Mouse (Mus musculus) neural tube, embryonic 11.5 days (tissue): ENCODE measurements at regions not wholly inside any gene's neighbourhood (a gene's known extent, or its start where the extent isn't known, plus 50 kb on each side); places are given as distances from the start of the nearest gene placed in this dataset.

ENCODE experiments used
- ATAC-seq: fragments of 200-750 bp; cut with Nextera tagmentation; 2 replicates; pipeline ENCODE4 v1.8.0; 2017; ENCODE audit warnings: moderate number of reproducible peaks, mild to moderate bottlenecking, moderate TSS enrichment, moderate library complexity; ENCODE audit not compliant: insufficient read depth, low FRiP score, low TSS enrichment
- DNase-seq: peaks from one replicate; pipeline ENCODE4 v3.0.0-alpha.2; 2015; ENCODE audit warnings: low spot score
- H3K27ac ChIP-seq: fragments of 300-500 bp; sonication (generic); 2 replicates; pipeline ENCODE4 v1.5.1; 2014; ENCODE audit warnings: low read depth, mild to moderate bottlenecking, low read length
- H3K27me3 ChIP-seq: fragments of 300-500 bp; sonication (generic); 2 replicates; pipeline ENCODE4 v1.6.1; 2014; ENCODE audit warnings: mild to moderate bottlenecking, low read length, mixed read lengths; ENCODE audit not compliant: control insufficient read depth, insufficient read depth
- H3K36me3 ChIP-seq: fragments of 300-500 bp; sonication (generic); 2 replicates; pipeline ENCODE4 v1.6.1; 2014; ENCODE audit warnings: mild to moderate bottlenecking, low read length, moderate library complexity, mixed read lengths; ENCODE audit not compliant: control insufficient read depth, insufficient read depth
- H3K4me1 ChIP-seq: fragments of 300-500 bp; sonication (generic); 2 replicates; pipeline ENCODE4 v1.6.1; 2014; ENCODE audit warnings: low read length, mixed read lengths; ENCODE audit not compliant: control insufficient read depth, insufficient read depth
- H3K4me2 ChIP-seq: fragments of 300-500 bp; sonication (generic); 2 replicates; pipeline ENCODE4 v1.6.1; 2014; ENCODE audit warnings: low read depth, mild to moderate bottlenecking, moderate library complexity
- H3K4me3 ChIP-seq: fragments of 300-500 bp; sonication (generic); 2 replicates; pipeline ENCODE4 v1.5.1; 2014; ENCODE audit warnings: low read depth, low read length
- H3K9ac ChIP-seq: fragments of 300-500 bp; sonication (generic); 2 replicates; pipeline ENCODE4 v1.6.1; 2014; ENCODE audit warnings: mild to moderate bottlenecking, low read length
- H3K9me3 ChIP-seq: fragments of 300-500 bp; sonication (generic); 2 replicates; pipeline ENCODE4 v1.6.1; 2016; ENCODE audit warnings: low read length; ENCODE audit not compliant: control insufficient read depth
- WGBS: fragments of 180-500 bp; shearing (Covaris S2); extraction: QIAGEN DNeasy Blood & Tissue Kit; methylation state at CpG from one replicate; pipeline ENCODE4 v1.1.7; 2014; 5-methylcytosine and 5-hydroxymethylcytosine counted together

GRCm38 (mm10) chr2:10925361-10925760 is 246.5 kb upstream of the Prkcq start:
- DNase-seq, result no peak
- Histone ChIP-seq H3K4me1 (no peaks in the 10 kb centered on the region), H3K27ac (no peak overlapping the region), H3K27me3 (no peaks in the 10 kb centered on the region), H3K4me3 (no peak overlapping the region), H3K36me3 (no peaks in the 10 kb centered on the region), H3K4me2 (no peak overlapping the region), H3K9ac (no peak overlapping the region), H3K9me3 (no peaks in the 10 kb centered on the region)
- ATAC-seq, result no peak
- WGBS, result 69% methylated on average over 7 of the region's 7 CpGs

DNA sequence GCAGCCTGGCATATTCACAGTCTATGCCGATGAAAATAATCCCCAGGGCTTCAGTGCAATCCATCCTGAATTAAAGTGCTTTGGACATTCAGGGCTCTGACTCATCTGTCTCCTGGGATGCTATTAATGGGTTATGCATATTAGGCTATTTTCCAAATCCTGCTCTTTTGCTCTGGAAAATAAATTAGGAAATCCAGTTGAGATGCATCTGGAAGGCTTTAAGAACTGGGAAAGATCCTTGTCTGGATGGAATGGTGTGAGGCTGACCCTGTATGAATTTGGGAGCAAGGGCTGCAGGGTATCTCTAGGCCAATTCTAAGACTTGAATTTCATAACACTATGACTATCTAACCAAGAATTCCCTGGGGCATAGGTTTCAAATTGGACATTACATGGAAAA is 234.5 kb upstream of the Prkcq start:
- H3K27ac ChIP-seq, result no peak overlapping the region
- ATAC-seq (peak; percentile 45; the same call in 1 of the 2 replicates), DNase-seq (no peak)
- WGBS, result 69% methylated on average over 1 of the region's 1 CpGs
- H3K4me3 ChIP-seq, result no peak overlapping the region
- no peaks in the 10 kb centered on the region for H3K9me3 ChIP-seq
- H3K36me3 ChIP-seq, result no peaks in the 10 kb centered on the region
- no peak overlapping the region for H3K9ac ChIP-seq
- H3K27me3 ChIP-seq, result no peaks in the 10 kb centered on the region
- no peaks in the 10 kb centered on the region for H3K4me1 ChIP-seq
- no peak overlapping the region for H3K4me2 ChIP-seq

DNA sequence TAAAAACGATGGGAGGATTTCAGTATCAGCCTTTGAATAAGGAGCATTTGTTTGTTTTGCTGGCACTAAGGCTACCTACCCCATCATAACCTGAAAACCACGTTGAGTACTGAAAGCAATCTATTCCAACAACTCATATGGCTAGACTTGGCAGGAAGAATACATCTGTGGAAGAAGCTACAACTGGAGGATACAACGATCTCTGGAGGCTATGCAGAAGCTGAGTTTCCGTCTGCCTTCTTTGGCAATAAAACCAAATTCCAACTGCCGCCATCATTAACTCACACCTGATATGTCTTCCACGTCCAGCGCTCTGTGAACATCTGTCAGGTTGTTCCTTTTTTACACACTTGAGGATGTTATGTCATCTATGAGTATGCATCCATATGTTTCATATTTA is 206.7 kb upstream of the Prkcq start:
- H3K36me3 ChIP-seq, result no peaks in the 10 kb centered on the region
- H3K27me3 ChIP-seq, result no peaks in the 10 kb centered on the region
- no peak overlapping the region for H3K4me3 ChIP-seq
- no peaks in the 10 kb centered on the region for H3K9me3 ChIP-seq
- no peaks in the 10 kb centered on the region for H3K4me1 ChIP-seq
- H3K9ac ChIP-seq, result no peak overlapping the region
- H3K27ac ChIP-seq, result no peak overlapping the region
- no peak overlapping the region for H3K4me2 ChIP-seq
- DNase-seq, result no peak
- ATAC-seq, result no peak
- WGBS, result 84% methylated on average over 7 of the region's 7 CpGs

DNA sequence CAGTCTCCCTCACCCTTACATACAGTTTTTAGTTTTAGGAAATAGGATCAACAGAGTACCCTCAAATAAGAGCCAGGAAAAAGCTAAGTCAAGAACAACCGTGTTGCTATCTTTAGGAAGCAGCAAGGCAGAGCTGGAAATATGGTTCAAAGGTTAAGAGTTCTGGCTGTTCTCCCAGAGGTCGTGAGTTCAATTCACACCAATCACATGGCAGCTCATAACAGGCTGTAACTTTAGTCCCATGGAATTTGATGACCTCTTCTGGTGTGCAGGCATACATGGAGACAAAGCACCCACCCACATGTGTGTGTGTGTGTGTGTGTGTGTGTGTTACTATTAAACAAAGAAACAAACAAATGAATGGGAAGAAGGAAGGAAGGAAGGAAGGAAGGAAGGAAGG is 205.0 kb upstream of the Prkcq start:
- 61% methylated on average over 2 of the region's 2 CpGs for WGBS
- Histone ChIP-seq H3K27ac (no peak overlapping the region), H3K4me2 (no peak overlapping the region), H3K4me1 (no peaks in the 10 kb centered on the region), H3K4me3 (no peak overlapping the region), H3K9me3 (no peaks in the 10 kb centered on the region), H3K36me3 (no peaks in the 10 kb centered on the region), H3K27me3 (no peaks in the 10 kb centered on the region), H3K9ac (no peak overlapping the region)
- ATAC-seq, result no peak
- DNase-seq, result no peak

GRCm38 (mm10) chr2:10969111-10969689 is 202.7 kb upstream of the Prkcq start:
- no peak for DNase-seq
- WGBS, result 53% methylated on average over 10 of the region's 10 CpGs
- Histone ChIP-seq H3K27ac (no peak overlapping the region), H3K4me3 (no peak overlapping the region), H3K9ac (peak overlapping the region; percentile 2; the same call in 1 of the 2 replicates), H3K4me1 (no peaks in the 10 kb centered on the region), H3K27me3 (no peaks in the 10 kb centered on the region), H3K36me3 (no peaks in the 10 kb centered on the region), H3K9me3 (no peaks in the 10 kb centered on the region), H3K4me2 (no peak overlapping the region)
- no peak; the same call in 1 of the 2 replicates for ATAC-seq

DNA sequence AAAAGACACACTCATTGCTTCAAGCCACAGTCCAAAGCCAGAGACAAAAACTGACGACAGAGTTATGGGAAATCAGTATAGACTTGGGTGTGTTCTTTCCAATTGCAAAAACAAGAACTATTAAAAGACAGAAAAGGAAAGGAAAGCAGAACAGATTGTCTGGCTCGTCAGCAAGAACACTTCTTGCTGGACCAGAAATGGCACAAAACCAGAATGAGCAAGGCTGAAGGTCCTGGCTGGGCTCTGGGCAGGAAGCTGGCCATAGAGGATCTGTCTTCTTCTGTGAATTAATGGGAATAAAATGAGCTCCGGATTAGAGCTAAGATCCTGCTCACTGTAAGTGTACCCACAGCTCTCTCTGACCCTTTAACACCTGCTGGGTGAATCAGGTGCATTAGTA is 199.9 kb upstream of the Prkcq start:
- no peaks in the 10 kb centered on the region for H3K9me3 ChIP-seq
- no peak for ATAC-seq
- H3K27me3 ChIP-seq, result no peaks in the 10 kb centered on the region
- H3K4me1 ChIP-seq, result no peaks in the 10 kb centered on the region
- DNase-seq, result no peak
- H3K27ac ChIP-seq, result no peak overlapping the region
- no peak overlapping the region for H3K4me3 ChIP-seq
- H3K9ac ChIP-seq, result no peak overlapping the region
- WGBS, result 72% methylated on average over 3 of the region's 3 CpGs
- no peak overlapping the region for H3K4me2 ChIP-seq
- no peaks in the 10 kb centered on the region for H3K36me3 ChIP-seq

GRCm38 (mm10) chr2:10978772-10979171 is 193.1 kb upstream of the Prkcq start:
- Histone ChIP-seq H3K27me3 (no peaks in the 10 kb centered on the region), H3K4me3 (no peak overlapping the region), H3K9ac (no peak overlapping the region), H3K4me2 (no peak overlapping the region), H3K4me1 (no peaks in the 10 kb centered on the region), H3K27ac (no peak overlapping the region), H3K36me3 (no peaks in the 10 kb centered on the region), H3K9me3 (no peaks in the 10 kb centered on the region)
- no peak for DNase-seq
- 84% methylated on average over 5 of the region's 5 CpGs for WGBS
- ATAC-seq, result no peak

DNA sequence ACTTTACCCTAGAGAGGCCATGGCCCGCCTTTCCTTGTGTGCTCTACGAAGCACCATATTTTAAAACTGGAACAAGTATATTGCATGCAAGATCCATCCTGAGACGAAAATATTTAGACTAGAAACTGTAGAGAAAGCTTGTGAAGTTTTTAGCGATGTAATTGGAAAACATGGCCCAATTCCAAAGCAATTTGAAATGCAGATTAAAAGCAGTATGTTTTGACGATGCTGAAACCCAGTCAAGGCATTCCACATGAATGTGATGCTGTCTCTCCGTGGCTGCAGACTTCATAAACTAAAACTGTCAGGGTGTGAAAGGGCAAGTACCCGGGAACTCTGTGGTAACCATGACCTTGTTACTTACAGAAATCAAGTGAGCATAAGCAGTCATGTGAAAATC is 185.8 kb upstream of the Prkcq start:
- WGBS, result 68% methylated on average over 7 of the region's 7 CpGs

GRCm38 (mm10) chr2:10990043-10990728 is 181.7 kb upstream of the Prkcq start:
- Histone ChIP-seq H3K27ac (no peak overlapping the region), H3K4me1 (no peaks in the 10 kb centered on the region), H3K9ac (no peak overlapping the region), H3K9me3 (no peaks in the 10 kb centered on the region), H3K36me3 (no peaks in the 10 kb centered on the region), H3K27me3 (no peaks in the 10 kb centered on the region), H3K4me2 (no peak overlapping the region), H3K4me3 (no peak overlapping the region)
- DNase-seq (no peak), ATAC-seq (no peak)
- WGBS, result 78% methylated on average over 7 of the region's 7 CpGs

More for the DNA sequence above, 185.8 kb upstream of the Prkcq start:
- Histone ChIP-seq H3K36me3 (no peaks in the 10 kb centered on the region), H3K27ac (no peak overlapping the region), H3K9me3 (no peaks in the 10 kb centered on the region), H3K4me3 (no peak overlapping the region), H3K27me3 (no peaks in the 10 kb centered on the region), H3K4me2 (no peak overlapping the region), H3K9ac (no peak overlapping the region), H3K4me1 (no peaks in the 10 kb centered on the region)
- ATAC-seq (no peak), DNase-seq (no peak)
